Mouse (Mus musculus) G1E (cell line): Measurements from ENCODE around the gene Slc2a12.

Source experiments
- CTCF ChIP-seq: IDR thresholded peaks from 2 replicates; pipeline ENCODE4 v1.5.1; 2012; ENCODE audit warnings: low read depth, low read length, inconsistent platforms, mixed read lengths
- GATA1 ChIP-seq: IDR thresholded peaks from 2 replicates; pipeline ENCODE4 v1.6.1; 2012; ENCODE audit warnings: borderline replicate concordance, low read length, inconsistent platforms, mixed read lengths
- GATA2 ChIP-seq: IDR thresholded peaks from 2 replicates; pipeline ENCODE4 v1.6.1; 2012; ENCODE audit warnings: low read depth, low read length, inconsistent platforms, borderline replicate concordance
- POLR2AphosphoS5 ChIP-seq: IDR thresholded peaks from 2 replicates; pipeline ENCODE4 v1.6.1; 2012; ENCODE audit warnings: low read depth, low read length, inconsistent platforms; ENCODE audit not compliant: insufficient replicate concordance
- TAL1 ChIP-seq: conservative IDR thresholded peaks from 2 replicates; pipeline ENCODE4 v1.6.1; 2012; ENCODE audit warnings: low read depth, low read length, inconsistent platforms, mixed read lengths

DNA sequence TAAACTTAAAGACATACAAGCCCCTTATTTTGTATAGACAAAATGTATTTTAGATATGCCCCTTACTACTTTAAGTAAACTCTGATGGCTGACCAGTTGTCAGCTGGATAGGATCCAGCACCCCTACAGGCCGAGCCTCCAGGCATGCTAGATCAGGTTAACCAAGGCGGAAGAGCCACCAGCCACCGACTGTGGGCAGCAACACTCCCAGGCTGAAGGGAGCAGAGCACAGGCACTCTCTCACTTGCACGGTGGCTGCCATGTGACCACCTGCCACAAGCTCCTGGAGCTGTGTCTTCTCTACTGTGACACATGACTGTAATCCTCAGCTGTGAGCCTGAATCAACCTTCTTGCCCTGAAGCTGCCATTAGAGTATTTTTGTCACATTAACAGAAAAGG is 73.7 kb downstream of the Slc2a12 start:
- no peak for TF ChIP-seq CTCF
- TF ChIP-seq POLR2AphosphoS5 = no peak
- TF ChIP-seq GATA1 = no peak
- no peak for TF ChIP-seq TAL1
- no peak for TF ChIP-seq GATA2
